Mouse (Mus musculus) hindbrain, embryonic 14.5 days (tissue): ENCODE results near the gene Evi2. TPM values are rescaled to one million over a fixed set of nuclear protein-coding genes. Genes with fewer than 3 reads are reported as not detected.

Experiments
- ATAC-seq: fragments of 200-750 bp; cut with Nextera tagmentation; 2 replicates; pipeline ENCODE4 v1.8.0; 2017; ENCODE audit warnings: moderate number of reproducible peaks, mild to moderate bottlenecking, moderate TSS enrichment, moderate library complexity; ENCODE audit not compliant: low FRiP score
- DNase-seq: peaks from one replicate; pipeline ENCODE4 v3.0.0-alpha.2; 2015; ENCODE audit warnings: low spot score
- H3K27ac ChIP-seq: fragments of 300-500 bp; sonication (generic); 2 replicates; pipeline ENCODE4 v1.5.1; 2014; ENCODE audit warnings: mild to moderate bottlenecking, moderate library complexity
- H3K27me3 ChIP-seq: fragments of 300-500 bp; sonication (generic); 2 replicates; pipeline ENCODE4 v1.6.1; 2014; ENCODE audit warnings: mild to moderate bottlenecking, low read length, mixed read lengths; ENCODE audit not compliant: control insufficient read depth, insufficient read depth
- H3K36me3 ChIP-seq: fragments of 300-500 bp; sonication (generic); replicated peaks from 2 replicates; pipeline ENCODE4 v1.6.1; 2014; ENCODE audit not compliant: control insufficient read depth, insufficient read depth
- H3K4me1 ChIP-seq: fragments of 300-500 bp; sonication (generic); replicated peaks from 2 replicates; pipeline ENCODE4 v1.6.1; 2014; ENCODE audit warnings: antibody characterized with exemption, low read length, mixed read lengths; ENCODE audit not compliant: control insufficient read depth, insufficient read depth
- H3K4me2 ChIP-seq: fragments of 300-500 bp; sonication (generic); replicated peaks from 2 replicates; pipeline ENCODE4 v1.6.1; 2014; ENCODE audit warnings: mild to moderate bottlenecking, moderate library complexity
- H3K4me3 ChIP-seq: fragments of 300-500 bp; sonication (generic); replicated peaks from 2 replicates; pipeline ENCODE4 v1.5.1; 2014; ENCODE audit warnings: mild to moderate bottlenecking, low read length
- H3K9ac ChIP-seq: fragments of 300-500 bp; sonication (generic); 2 replicates; pipeline ENCODE4 v1.6.1; 2014
- H3K9me3 ChIP-seq: fragments of 300-500 bp; sonication (generic); 2 replicates; pipeline ENCODE4 v1.6.1; 2016; ENCODE audit warnings: low read length; ENCODE audit not compliant: control insufficient read depth
- WGBS: fragments of 180-500 bp; shearing (Covaris S2); extraction: QIAGEN DNeasy Blood & Tissue Kit; methylation state at CpG from one replicate; pipeline ENCODE4 v1.1.7; 2014; 5-methylcytosine and 5-hydroxymethylcytosine counted together
- polyA plus RNA-seq: library from polyadenylated mRNA; unstranded; fragments of >200 nt; fragmentation: Nextera tagmentation; extraction: Ambion mirVana; gene quantifications from 2 replicates; pipeline ENCODE4 v1.2.1, GENCODE M21; 2014

The Evi2 gene
- polyA plus RNA-seq, 1 experiment from 2014 or later: 0.91 TPM

GRCm38 (mm10) chr11:79484721-79485120, 45.7 kb downstream of the Evi2 start:
- Histone ChIP-seq H3K27ac (no peak overlapping the region), H3K4me2 (no peak overlapping the region), H3K9me3 (no peaks in the 10 kb centered on the region), H3K27me3 (no peaks in the 10 kb centered on the region), H3K4me3 (no peak overlapping the region), H3K9ac (no peak overlapping the region), H3K36me3 (peaks cover 26% of the 10 kb centered on the region; the same call in 1 of the 2 replicates), H3K4me1 (no peaks in the 10 kb centered on the region)
- DNase-seq (no peak), ATAC-seq (no peak)

- no peak overlapping the region for H3K27ac ChIP-seq
- H3K4me2 ChIP-seq: no peak overlapping the region
- no peak for ATAC-seq
- H3K9ac ChIP-seq: no peak overlapping the region
- H3K27me3 ChIP-seq: no peaks in the 10 kb centered on the region
- no peak for DNase-seq
- H3K4me3 ChIP-seq: no peak overlapping the region
- H3K36me3 ChIP-seq: peaks cover 26% of the 10 kb centered on the region; the same call in 1 of the 2 replicates
- H3K9me3 ChIP-seq: no peaks in the 10 kb centered on the region
- no peaks in the 10 kb centered on the region for H3K4me1 ChIP-seq
- 88% methylated on average over 7 of the region's 7 CpGs for WGBS
Observed at GRCm38 (mm10) chr11:79483876-79484528, 46.4 kb downstream of the Evi2 start.

DNA sequence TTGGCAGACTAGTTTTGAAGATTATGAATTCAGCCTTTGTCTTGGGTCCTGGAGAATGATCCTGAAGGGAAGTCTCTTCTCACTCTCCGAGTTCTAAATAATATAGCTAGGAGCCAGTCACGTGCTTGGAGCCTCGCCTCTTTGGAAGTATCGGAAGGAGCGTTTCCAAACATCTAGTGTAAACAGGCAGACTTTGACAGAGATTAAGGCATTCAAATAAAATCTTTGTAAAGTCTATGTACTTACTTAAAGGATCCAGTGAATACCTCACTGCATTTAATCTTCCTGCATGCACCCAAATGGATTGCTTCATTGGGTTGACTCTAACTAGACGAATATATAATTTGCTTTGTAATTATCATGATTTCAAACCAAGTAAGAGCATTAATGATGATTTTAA, 47.0 kb downstream of the Evi2 start:
- Histone ChIP-seq H3K9me3 (no peaks in the 10 kb centered on the region), H3K4me1 (no peaks in the 10 kb centered on the region), H3K27me3 (no peaks in the 10 kb centered on the region), H3K27ac (no peak overlapping the region), H3K36me3 (peaks cover 31% of the 10 kb centered on the region), H3K4me3 (no peak overlapping the region), H3K4me2 (no peak overlapping the region), H3K9ac (no peak overlapping the region)
- ATAC-seq: no peak
- 92% methylated on average over 6 of the region's 6 CpGs for WGBS
- no peak for DNase-seq

GRCm38 (mm10) chr11:79468097-79468496, 62.3 kb downstream of the Evi2 start:
- Histone ChIP-seq H3K27ac (no peak overlapping the region), H3K4me3 (no peak overlapping the region), H3K36me3 (peaks cover 60% of the 10 kb centered on the region), H3K9ac (no peak overlapping the region), H3K4me2 (no peak overlapping the region), H3K4me1 (no peaks in the 10 kb centered on the region), H3K27me3 (no peaks in the 10 kb centered on the region), H3K9me3 (no peaks in the 10 kb centered on the region)
- ATAC-seq: no peak
- WGBS: 83% methylated on average over 1 of the region's 1 CpGs
- no peak for DNase-seq

Other genes with a start within 250 kb of the Evi2 start
- gene Gm9964, start 233.7 kb downstream of the Evi2 start, polyA plus RNA-seq: not detected in 2 replicates
- gene Nf1, start 190.9 kb downstream of the Evi2 start, polyA plus RNA-seq: 11.7 and 12.7 TPM in 2 replicates
- 7.7 and 9.1 TPM in 2 replicates for gene Omg, start 26.5 kb downstream of the Evi2 start, polyA plus RNA-seq
- 0.27 TPM in 1 of 2 replicates, not detected in the other for gene Evi2b, start 6.8 kb downstream of the Evi2 start, polyA plus RNA-seq
- 3.1 and 3.7 TPM in 2 replicates for gene Evi2a, start within 50 bp of the Evi2 start, polyA plus RNA-seq
- 24.0 and 24.3 TPM in 2 replicates for gene Rab11fip4, start 60.6 kb upstream of the Evi2 start, polyA plus RNA-seq